ENCODE assay signal across 11 mouse cellular contexts in the genomic region with DNA sequence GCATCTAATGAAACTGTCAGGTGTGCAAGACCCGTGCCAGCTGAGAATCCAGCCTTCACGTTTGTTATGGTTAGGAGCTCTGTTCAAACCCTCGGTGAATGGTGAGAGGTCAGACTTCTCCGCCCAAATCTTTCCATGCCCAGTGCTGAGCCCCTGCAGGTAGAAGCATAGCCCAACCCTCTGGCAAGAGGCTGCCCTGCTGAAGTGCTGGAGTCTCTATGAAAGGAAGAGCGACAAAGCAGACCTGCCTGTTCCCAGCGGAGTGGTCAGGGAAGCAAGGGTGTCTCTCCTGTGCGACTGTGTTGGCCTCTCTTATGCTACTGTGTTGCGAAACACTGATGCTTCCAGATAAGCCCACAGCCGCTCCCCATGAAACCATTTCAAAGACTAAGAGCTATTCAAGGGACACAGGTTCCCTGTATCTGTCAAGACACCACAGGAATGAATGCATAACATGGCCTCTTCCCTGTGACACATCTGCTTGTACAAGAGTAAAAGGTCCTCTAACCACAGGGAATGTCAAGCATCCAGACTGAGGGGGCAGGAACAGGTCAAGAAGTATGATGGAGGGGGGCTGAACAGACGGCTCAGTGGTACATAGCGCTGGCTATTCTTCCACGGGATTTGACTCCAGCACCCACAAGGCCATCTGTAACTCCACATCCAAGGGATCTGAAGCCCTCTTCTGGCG. TPM values are rescaled to one million over a fixed set of nuclear protein-coding genes. Genes with fewer than 3 reads are reported as not detected.
A peak's percentile ranks its signal among the peaks of the same experiment; 100 is the strongest.
DNase-seq lines count a peak whose midpoint lies in the region; ATAC-seq and TF ChIP-seq lines count a peak whose summit lies in the region.
"Had no signal": no experiment of that assay in that cellular context is flagged by ENCODE, and none has a peak within 500 bp of the region (broad histone marks: within the 10 kb centered on the region; RNA-seq: fewer than 3 reads in every experiment).

No protein-coding gene starts in this region.

- H3K36me3 ChIP-seq in heart, embryonic 10.5 days, result no peaks in the 10 kb centered on the region
- H3K36me3 ChIP-seq in heart, adult 2 months (ENCODE audit: control insufficient read depth, insufficient read depth, low read length), result no peaks in the 10 kb centered on the region
- H3K36me3 ChIP-seq in lung, postnatal 0 days (ENCODE audit: insufficient read depth, low read length), result no peaks in the 10 kb centered on the region
- no peaks in the 10 kb centered on the region for H3K36me3 ChIP-seq in hindbrain, embryonic 16.5 days (ENCODE audit: control insufficient read depth, insufficient read depth, low read length)
- H3K36me3 ChIP-seq in myocyte (ENCODE audit: control insufficient read depth, insufficient read depth), result no peaks in the 10 kb centered on the region
- H3K36me3 ChIP-seq: limb, embryonic 15.5 days had no signal

- peaks cover 42% of the 10 kb centered on the region for H3K27me3 ChIP-seq in heart, embryonic 10.5 days (ENCODE audit: insufficient read depth, poor library complexity, severe bottlenecking)
- H3K27me3 ChIP-seq in heart, adult 2 months (ENCODE audit: control insufficient read depth, insufficient read depth, low read length), result no peaks in the 10 kb centered on the region; the same call in none of the 2 replicates
- H3K27me3 ChIP-seq in lung, postnatal 0 days (replicated peaks; ENCODE audit: insufficient read depth, low read length), result 0 out of 2 replicates have a peak, but pooled peaks cover 5% of the 10 kb centered on the region
- peaks cover 4% of the 10 kb centered on the region for H3K27me3 ChIP-seq in hindbrain, embryonic 16.5 days (replicated peaks; ENCODE audit: control insufficient read depth, insufficient read depth, low read length)
- H3K27me3 ChIP-seq in myocyte (ENCODE audit: control insufficient read depth, insufficient read depth, insufficient read length), result no peaks in the 10 kb centered on the region

- TF ChIP-seq POLR2A in heart, adult 2 months (IDR thresholded peaks at IDR 0.05; ENCODE audit: insufficient read depth, low read depth, low read length), result no peak
- TF ChIP-seq POLR2A in myocyte (IDR thresholded peaks at IDR 0.05; ENCODE audit: insufficient read length, low read depth), result no peak

- intact Hi-C loops in heart, adult 2 months (cut with DNase I), result loop anchor here (5.0 to 10.0 kb wide), 2 partner anchors 106 to 904 kb away; partner anchors contain the start of genes Fastkd3 and Mtrr

- peak overlapping the region; percentile 56; the same call in 1 of the 2 replicates for H3K4me3 ChIP-seq in heart, embryonic 10.5 days
- H3K4me3 ChIP-seq in heart, adult 2 months, result no peak overlapping the region
- H3K4me3 ChIP-seq in lung, postnatal 0 days (ENCODE audit: low read depth, low read length), result no peak overlapping the region
- H3K4me3 ChIP-seq in hindbrain, embryonic 16.5 days (ENCODE audit: low read length), result no peak overlapping the region
- H3K4me3 ChIP-seq in myocyte, result no peak overlapping the region

- no peaks in the 10 kb centered on the region for H3K9me3 ChIP-seq in heart, embryonic 10.5 days
- no peaks in the 10 kb centered on the region for H3K9me3 ChIP-seq in lung, postnatal 0 days (ENCODE audit: low read length)
- H3K9me3 ChIP-seq in hindbrain, embryonic 16.5 days (ENCODE audit: control insufficient read depth, low read length), result no peaks in the 10 kb centered on the region
- H3K9me3 ChIP-seq: limb, embryonic 15.5 days had no signal

- 0 out of 2 replicates have a peak overlapping the region, but pooled peaks have one; percentile 15 for H3K4me2 ChIP-seq in lung, postnatal 0 days (replicated peaks; ENCODE audit: low read depth, low read length)
- peak overlapping the region; percentile 49 for H3K4me2 ChIP-seq in hindbrain, embryonic 16.5 days (ENCODE audit: low read length)
- H3K4me2 ChIP-seq in myocyte (ENCODE audit: low read depth), result no peak overlapping the region

- H3ac ChIP-seq in myocyte (ENCODE audit: control insufficient read depth, insufficient read length), result no peak overlapping the region

- TF ChIP-seq CTCF in heart, adult 2 months (IDR thresholded peaks at IDR 0.05), result no peak
- TF ChIP-seq CTCF in lung, postnatal 0 days (IDR thresholded peaks at IDR 0.05), result no peak

- WGBS in heart, embryonic 10.5 days, result 35% methylated on average over 13 of the region's 13 CpGs
- WGBS in heart, adult 2 months, result 50% methylated on average over 13 of the region's 13 CpGs
- 25% methylated on average over 13 of the region's 13 CpGs for WGBS in lung, postnatal 0 days
- WGBS in hindbrain, embryonic 16.5 days, result 35% methylated on average over 13 of the region's 13 CpGs

- peaks cover 24% of the 10 kb centered on the region for H3K4me1 ChIP-seq in heart, embryonic 10.5 days
- H3K4me1 ChIP-seq in heart, adult 2 months (ENCODE audit: control insufficient read depth, insufficient read depth, low read length), result peaks cover 1% of the 10 kb centered on the region; the same call in 1 of the 2 replicates
- H3K4me1 ChIP-seq in lung, postnatal 0 days (ENCODE audit: insufficient read depth, low read depth, low read length), result peaks cover 11% of the 10 kb centered on the region
- peaks cover 3% of the 10 kb centered on the region; the same call in 1 of the 2 replicates for H3K4me1 ChIP-seq in hindbrain, embryonic 16.5 days (ENCODE audit: control insufficient read depth, insufficient read depth, low read depth, low read length)

- H3K79me2 ChIP-seq in heart, adult 2 months (replicated peaks; ENCODE audit: control insufficient read depth, insufficient read depth, low read length), result no peaks in the 10 kb centered on the region
- H3K79me2 ChIP-seq in myocyte (ENCODE audit: control insufficient read depth, insufficient read depth), result no peaks in the 10 kb centered on the region

- TF ChIP-seq EP300 in heart, adult 2 months (IDR thresholded peaks at IDR 0.05; ENCODE audit: insufficient read depth, low read depth, low read length), result no peak
- peak; percentile 27; the same call in 1 of the 2 replicates for TF ChIP-seq EP300 in lung, postnatal 0 days (IDR thresholded peaks at IDR 0.05)

- H3K9ac ChIP-seq in heart, adult 2 months (ENCODE audit: low read depth, low read length), result no peak overlapping the region
- H3K9ac ChIP-seq in lung, postnatal 0 days (replicated peaks; ENCODE audit: low read depth), result no peak overlapping the region
- H3K9ac ChIP-seq in hindbrain, embryonic 16.5 days (ENCODE audit: low read depth, low read length), result no peak overlapping the region
- H3K9ac ChIP-seq: limb, embryonic 15.5 days had no signal

- no peak overlapping the region for H3K27ac ChIP-seq in heart, embryonic 10.5 days
- no peak overlapping the region for H3K27ac ChIP-seq in heart, adult 2 months
- no peak overlapping the region for H3K27ac ChIP-seq in lung, postnatal 0 days (ENCODE audit: low read length)
- no peak overlapping the region for H3K27ac ChIP-seq in hindbrain, embryonic 16.5 days (ENCODE audit: low read depth, low read length)
- H3K27ac ChIP-seq: limb, embryonic 15.5 days had no signal

- peak; percentile 45 for ATAC-seq in lung, postnatal 0 days
- ATAC-seq in hindbrain, embryonic 16.5 days, result no peak
- no peak for ATAC-seq in erythroblast, adult 5-6 weeks (replicated peaks; ENCODE audit: low FRiP score, poor library complexity, severe bottlenecking)

- DNase-seq in heart, embryonic 10.5 days (ENCODE audit: low spot score), result no peak
- DNase-seq in heart, adult 2 months, result no peak
- DNase-seq in lung, postnatal 0 days (ENCODE audit: low spot score), result peak; percentile 49
- DNase-seq in lung, postnatal 4 days, result no peak
- DNase-seq in thymus, postnatal 36 days, result no peak
- DNase-seq: gastrocnemius, postnatal 14 days; thymus, adult 18-20 months had no signal

TF ChIP-seq in myocyte, 11 proteins besides CTCF, POLR2A, EP300 and RAD21:
- TF ChIP-seq CEBPB (IDR thresholded peaks at IDR 0.05; ENCODE audit: insufficient read depth, poor library complexity, severe bottlenecking) (peak; percentile 81), TCF3 (IDR thresholded peaks at IDR 0.05; ENCODE audit: insufficient read length, low read depth) (no peak)
TF ChIP-seq in myocyte: peak in this region for 1.

RNA-seq across cellular contexts. Expression of gene Nsun2, which starts 44.8 kb away (rescaled TPM):
- 106 and 140 TPM in 2 replicates for polyA plus RNA-seq in heart, embryonic 10.5 days (2016; fragmentation: Nextera tagmentation; extraction: Ambion mirVana)
- total RNA-seq in heart, adult 2 months (2021), result 10 to 100 TPM; 40.4 to 47.9 TPM
- polyA plus RNA-seq in heart, adult 2 months (2012; rRNA removed), result 29.3 and 53.3 TPM in 2 replicates
- 34.7 and 38.1 TPM in 2 replicates for polyA plus RNA-seq in lung, postnatal 0 days (2015; fragmentation: Nextera tagmentation; extraction: Ambion mirVana)
- polyA plus RNA-seq in hindbrain, embryonic 16.5 days (2015; fragmentation: Nextera tagmentation; extraction: Ambion mirVana), result 73.8 and 77.7 TPM in 2 replicates
- polyA plus RNA-seq in myocyte (2012; fragmentation: generic; extraction: Trizol), result 60.4 TPM
- 13.8 and 26.3 TPM in 2 replicates for total RNA-seq in erythroblast, adult 5-6 weeks (2015; ENCODE audit: low replicate concordance)
- 32.4 and 37.1 TPM in 2 replicates for total RNA-seq in erythroblast, adult 5-6 weeks (2017; ENCODE audit: low replicate concordance)

RNA-seq across cellular contexts. Expression of gene Tent4a, which starts 45.7 kb away (rescaled TPM):
- polyA plus RNA-seq in heart, embryonic 10.5 days (2016; fragmentation: Nextera tagmentation; extraction: Ambion mirVana), result 3.2 and 4.6 TPM in 2 replicates
- total RNA-seq in heart, adult 2 months (2021), result 10 to 100 TPM; 11.0 to 12.7 TPM
- polyA plus RNA-seq in heart, adult 2 months (2012; rRNA removed), result 8.1 and 8.9 TPM in 2 replicates
- 3.1 TPM in 2 replicates for polyA plus RNA-seq in lung, postnatal 0 days (2015; fragmentation: Nextera tagmentation; extraction: Ambion mirVana)
- 5.7 and 6.4 TPM in 2 replicates for polyA plus RNA-seq in hindbrain, embryonic 16.5 days (2015; fragmentation: Nextera tagmentation; extraction: Ambion mirVana)
- polyA plus RNA-seq in myocyte (2012; fragmentation: generic; extraction: Trizol), result 12.1 TPM
- 6.3 and 7.7 TPM in 2 replicates for total RNA-seq in erythroblast, adult 5-6 weeks (2015; ENCODE audit: low replicate concordance)
- total RNA-seq in erythroblast, adult 5-6 weeks (2017; ENCODE audit: low replicate concordance), result 9.2 and 9.9 TPM in 2 replicates
